Mouse (Mus musculus) liver, adult (tissue): ENCODE measurements around the gene Hist1h2an.
"Not testable (repeated sequence)": the region's sequence is repeated elsewhere in the genome, so short reads cannot be mapped to it uniquely, and the experiment has no call there.

Experiments used
- GATA4 ChIP-seq: IDR thresholded peaks from 2 replicates; pipeline ENCODE4 v1.6.1; 2014; ENCODE audit warnings: mild to moderate bottlenecking, low read length; ENCODE audit not compliant: insufficient replicate concordance

Gene Hist1h2an

DNA sequence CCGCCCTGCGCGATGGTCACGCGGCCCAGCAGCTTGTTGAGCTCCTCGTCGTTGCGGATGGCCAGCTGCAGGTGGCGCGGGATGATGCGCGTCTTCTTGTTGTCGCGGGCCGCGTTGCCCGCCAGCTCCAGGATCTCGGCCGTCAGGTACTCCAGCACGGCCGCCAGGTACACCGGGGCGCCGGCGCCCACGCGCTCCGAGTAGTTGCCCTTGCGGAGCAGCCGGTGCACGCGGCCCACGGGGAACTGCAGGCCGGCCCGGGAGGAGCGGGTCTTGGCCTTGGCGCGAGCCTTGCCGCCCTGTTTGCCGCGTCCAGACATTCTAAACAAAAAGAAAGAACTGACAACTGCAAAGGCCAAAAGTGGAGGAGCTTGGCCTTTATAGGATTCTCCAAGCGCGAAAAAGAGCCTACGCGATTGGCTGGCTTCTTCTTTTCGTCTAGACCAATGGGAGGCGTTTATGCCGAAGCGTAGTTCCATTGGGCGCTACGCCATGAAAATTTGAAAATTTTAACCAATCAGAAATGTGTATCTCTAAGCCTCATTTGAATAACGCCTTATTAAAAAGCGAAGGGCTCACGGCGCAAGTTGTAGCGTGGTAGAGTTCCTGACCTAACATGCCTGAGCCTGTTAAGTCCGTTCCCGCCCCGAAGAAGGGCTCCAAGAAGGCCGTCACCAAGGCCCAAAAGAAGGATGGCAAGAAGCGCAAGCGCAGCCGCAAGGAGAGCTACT lies at the start of gene Hist1h2an, which contains the start of gene Hist1h2bp:
Hist1h2an (minus strand) TSS at position 320 of the 731 bp plus-strand sequence.
Hist1h2bp (plus strand) TSS at position 563 of the 731 bp plus-strand sequence.
- TF ChIP-seq GATA4, result not testable (repeated sequence)

DNA sequence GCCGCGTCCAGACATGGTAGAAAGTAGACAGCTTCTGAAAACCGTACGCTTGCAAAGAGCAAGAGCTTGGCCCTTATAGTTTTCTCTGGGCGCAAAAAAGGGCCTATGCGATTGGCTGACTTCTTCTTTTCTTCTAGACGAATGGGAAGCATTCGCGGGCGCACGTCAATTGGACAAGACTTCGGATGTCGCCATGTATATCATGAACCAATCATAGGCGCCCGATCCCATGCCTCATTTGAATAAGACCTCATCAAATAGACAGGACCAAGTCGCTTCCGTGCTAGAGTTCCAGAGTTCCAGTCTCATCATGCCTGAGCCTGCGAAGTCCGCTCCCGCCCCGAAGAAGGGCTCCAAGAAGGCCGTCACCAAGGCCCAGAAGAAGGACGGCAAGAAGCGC lies 46.4 kb upstream of the Hist1h2an start, which contains the start of the genes Hist1h2ap and Hist1h2br:
Hist1h2ap (minus strand) TSS at position 47 of the 400 bp plus-strand sequence.
Hist1h2br (plus strand) TSS at position 283 of the 400 bp plus-strand sequence.
- TF ChIP-seq GATA4, result not testable (repeated sequence)

DNA sequence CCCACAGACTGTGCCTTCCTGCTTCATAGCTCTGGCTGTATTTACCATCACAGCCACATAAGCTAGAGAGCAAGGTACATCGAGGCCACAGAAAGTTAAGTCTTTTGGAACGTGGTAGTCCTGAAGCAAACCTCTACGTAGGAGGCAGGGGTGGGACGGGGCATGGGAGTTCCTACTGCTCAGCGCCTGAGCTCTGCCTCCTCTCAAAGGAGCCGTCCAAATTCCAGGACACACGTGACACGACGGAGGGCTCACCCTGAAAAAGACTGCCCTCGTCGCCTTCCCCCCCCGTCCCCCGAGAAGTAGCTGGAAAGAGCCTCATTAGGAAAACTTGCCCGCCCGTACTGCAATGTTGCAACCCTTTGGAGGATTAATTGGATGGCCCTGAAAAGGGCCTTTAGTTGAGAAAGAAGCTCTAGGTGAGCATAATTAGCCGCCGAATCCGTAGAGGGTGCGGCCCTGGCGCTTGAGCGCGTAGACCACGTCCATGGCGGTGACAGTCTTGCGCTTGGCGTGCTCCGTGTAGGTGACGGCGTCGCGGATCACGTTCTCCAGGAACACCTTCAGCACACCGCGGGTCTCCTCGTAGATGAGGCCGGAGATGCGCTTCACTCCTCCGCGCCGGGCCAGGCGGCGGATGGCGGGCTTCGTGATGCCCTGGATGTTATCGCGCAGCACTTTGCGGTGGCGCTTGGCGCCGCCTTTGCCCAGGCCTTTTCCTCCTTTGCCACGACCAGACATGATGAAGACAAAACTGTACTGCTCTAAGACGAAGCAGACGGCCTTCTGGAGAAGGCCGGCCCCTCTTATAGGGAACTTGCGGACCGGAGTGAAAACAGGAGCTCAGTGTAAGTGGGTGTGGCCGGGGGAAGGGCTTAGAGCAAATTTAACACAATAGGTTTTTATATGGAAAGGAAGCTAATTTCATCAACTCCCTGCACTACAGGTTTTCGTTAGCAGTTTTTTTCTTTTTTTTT lies 44.7 kb upstream of the Hist1h2an start, which contains the start of gene Hist1h4n:
Hist1h4n (minus strand) TSS at position 779 of the 977 bp plus-strand sequence.
- not testable (repeated sequence) for TF ChIP-seq GATA4

DNA sequence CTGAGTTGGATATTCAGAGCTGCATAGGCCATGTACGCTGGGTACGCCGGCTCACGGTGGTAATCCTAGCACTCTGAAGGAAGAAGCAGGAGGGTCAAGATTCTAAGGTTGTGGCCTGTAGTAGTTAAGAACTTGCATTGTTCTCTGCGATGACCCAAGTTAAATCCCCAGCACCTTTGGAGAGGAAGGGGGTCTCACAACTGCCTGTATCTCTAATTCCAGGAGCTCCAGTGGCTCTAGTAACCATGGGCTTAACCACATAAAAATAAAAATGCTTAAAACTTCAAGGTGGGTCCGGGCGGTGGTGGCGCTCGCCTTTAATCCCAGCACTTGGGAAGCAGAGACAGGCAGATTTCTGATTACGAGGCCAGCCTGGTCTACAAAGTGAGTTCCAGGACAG lies 43.3 kb upstream of the Hist1h2an start:
- TF ChIP-seq GATA4, result no peak

DNA sequence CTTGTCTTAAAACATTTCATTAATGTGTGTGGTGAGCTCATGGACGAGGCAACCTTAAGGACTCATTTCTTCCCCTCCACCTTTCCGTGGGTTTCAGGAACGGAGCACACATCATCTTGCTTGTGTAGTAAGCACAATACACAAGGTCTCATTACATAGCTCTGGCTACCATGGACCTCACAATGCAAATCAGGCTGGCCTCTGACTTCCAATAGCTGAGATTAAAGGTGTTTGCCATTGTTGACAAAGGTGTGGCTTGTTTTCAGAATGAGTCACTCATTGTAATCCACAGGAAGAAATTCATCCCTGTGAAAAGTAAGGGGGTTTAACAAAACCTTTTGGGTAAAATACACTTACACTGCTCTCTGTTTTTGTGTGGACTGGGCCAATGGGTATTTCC lies 41.5 kb upstream of the Hist1h2an start:
- TF ChIP-seq GATA4, result no peak

DNA sequence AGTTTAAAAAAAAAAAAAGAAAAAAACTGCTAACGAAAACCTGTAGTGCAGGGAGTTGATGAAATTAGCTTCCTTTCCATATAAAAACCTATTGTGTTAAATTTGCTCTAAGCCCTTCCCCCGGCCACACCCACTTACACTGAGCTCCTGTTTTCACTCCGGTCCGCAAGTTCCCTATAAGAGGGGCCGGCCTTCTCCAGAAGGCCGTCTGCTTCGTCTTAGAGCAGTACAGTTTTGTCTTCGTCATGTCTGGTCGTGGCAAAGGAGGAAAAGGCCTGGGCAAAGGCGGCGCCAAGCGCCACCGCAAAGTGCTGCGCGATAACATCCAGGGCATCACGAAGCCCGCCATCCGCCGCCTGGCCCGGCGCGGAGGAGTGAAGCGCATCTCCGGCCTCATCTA lies 24.5 kb upstream of the Hist1h2an start, which contains the start of gene Hist1h4m:
Hist1h4m (plus strand) TSS at position 208 of the 400 bp plus-strand sequence.
- not testable (repeated sequence) for TF ChIP-seq GATA4

DNA sequence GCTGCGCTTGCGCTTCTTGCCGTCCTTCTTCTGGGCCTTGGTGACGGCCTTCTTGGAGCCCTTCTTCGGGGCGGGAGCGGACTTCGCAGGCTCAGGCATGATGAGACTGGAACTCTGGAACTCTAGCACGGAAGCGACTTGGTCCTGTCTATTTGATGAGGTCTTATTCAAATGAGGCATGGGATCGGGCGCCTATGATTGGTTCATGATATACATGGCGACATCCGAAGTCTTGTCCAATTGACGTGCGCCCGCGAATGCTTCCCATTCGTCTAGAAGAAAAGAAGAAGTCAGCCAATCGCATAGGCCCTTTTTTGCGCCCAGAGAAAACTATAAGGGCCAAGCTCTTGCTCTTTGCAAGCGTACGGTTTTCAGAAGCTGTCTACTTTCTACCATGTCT lies 23.1 kb upstream of the Hist1h2an start, which contains the start of the genes Hist1h2bq and Hist1h2ao:
Hist1h2bq (minus strand) TSS at position 125 of the 400 bp plus-strand sequence.
Hist1h2ao (plus strand) TSS at position 393 of the 400 bp plus-strand sequence.
- TF ChIP-seq GATA4, result not testable (repeated sequence)

DNA sequence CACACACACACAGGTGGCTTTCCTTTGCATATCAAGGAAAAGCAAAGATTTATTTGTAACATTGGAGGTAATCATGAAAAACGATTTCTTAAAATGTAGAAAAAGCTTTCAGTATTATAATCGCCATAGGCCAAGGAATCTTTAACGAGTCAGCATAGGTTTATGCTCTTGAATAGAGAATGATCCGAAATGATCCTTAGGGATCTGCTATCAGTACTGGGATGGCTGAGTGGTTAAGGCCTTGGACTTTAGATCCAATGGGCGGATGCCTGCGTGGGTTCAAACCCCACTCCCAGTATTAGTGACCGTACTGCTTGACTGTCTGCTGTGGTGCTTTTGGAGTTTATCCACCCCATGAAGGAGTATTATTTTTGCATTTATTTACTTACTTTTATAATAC lies 8.6 kb upstream of the Hist1h2an start:
- no peak for TF ChIP-seq GATA4

DNA sequence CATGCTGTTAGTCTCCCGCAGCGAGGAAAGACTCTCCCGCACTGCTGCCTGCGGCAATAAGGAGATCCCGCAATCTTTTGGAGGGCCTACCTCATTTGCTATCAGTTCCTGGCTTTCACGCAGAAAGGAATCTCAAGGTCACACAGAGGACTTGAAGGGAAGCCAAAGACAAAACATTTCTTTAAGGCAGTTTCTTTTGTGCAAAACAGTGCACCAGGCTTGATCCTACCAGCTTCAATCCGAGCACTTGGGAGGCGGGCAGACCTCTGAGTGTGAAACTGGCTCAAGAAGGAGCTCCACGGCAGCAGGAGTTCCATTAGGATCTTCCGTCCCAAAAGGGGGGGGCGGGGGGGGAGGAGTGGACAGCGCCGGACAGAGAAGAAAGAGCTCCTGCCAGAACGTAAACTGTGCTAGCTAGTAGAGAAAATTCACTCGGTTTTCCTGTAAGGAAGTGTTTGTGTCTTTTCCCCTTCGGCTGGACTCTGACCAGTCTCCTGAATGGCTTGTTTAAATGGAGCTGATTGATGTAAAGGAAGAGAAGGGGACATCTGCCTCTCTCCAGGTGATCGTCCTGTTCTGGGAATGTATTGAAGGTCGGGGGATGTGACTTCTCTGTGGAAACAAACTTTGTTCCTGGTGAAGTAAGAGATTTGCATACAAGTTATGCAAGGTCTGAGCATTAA lies 3.7 kb upstream of the Hist1h2an start:
- no peak for TF ChIP-seq GATA4

DNA sequence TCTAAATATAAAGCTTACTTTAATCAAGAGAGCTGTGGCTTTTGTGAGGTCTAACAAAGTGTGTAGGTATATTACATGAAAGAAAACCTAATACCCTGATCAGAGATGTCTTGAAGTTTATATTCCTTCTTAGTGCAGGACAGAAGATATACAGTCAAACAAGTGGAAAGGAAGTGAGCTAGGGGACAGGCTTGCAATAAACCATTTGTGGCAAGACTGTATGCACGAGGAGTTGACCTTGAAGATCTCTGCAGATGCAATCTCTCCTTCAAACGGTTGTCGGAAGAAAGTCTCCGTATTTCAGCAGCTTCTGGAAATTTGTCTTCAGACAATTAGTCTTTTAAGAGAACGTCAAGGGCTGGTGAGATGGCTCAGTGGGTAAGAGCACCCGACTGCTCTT lies 2.9 kb upstream of the Hist1h2an start:
- no peak for TF ChIP-seq GATA4

DNA sequence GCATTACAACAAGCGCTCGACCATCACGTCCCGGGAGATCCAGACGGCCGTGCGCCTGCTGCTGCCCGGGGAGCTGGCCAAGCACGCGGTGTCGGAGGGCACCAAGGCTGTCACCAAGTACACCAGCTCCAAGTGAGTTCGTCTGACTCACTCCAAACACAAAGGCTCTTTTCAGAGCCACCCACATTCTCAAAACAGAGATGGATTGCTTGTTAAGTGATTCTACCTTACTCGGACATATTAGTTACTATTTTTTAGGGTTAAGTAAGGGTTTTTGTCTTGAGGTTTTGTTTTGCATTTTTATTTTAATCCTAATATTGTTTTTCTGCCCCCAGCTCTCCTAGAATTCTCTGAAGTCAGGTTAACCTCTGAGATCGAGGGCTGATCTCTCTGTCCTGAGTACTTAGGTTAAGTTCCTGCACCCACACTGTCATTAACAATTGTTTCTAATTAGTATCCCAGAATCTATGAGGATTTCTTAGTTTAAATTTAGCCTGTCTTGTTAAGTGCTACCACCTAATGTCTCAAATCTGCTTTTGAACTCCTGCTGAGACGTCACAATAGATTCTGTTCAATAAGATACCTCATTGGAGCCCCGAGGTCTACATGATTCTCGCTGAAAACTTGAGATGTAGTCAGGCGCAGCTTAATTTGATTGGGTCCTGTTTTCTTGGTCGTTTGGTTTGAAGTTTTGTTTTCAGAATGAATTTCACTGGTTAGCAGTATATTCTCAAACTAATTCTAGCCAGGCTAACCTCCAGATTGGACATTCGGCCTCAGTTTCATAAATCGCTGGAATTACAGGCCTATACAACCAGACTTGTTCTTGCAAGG lies 959 bp upstream of the Hist1h2an start:
- TF ChIP-seq GATA4, result no peak

DNA sequence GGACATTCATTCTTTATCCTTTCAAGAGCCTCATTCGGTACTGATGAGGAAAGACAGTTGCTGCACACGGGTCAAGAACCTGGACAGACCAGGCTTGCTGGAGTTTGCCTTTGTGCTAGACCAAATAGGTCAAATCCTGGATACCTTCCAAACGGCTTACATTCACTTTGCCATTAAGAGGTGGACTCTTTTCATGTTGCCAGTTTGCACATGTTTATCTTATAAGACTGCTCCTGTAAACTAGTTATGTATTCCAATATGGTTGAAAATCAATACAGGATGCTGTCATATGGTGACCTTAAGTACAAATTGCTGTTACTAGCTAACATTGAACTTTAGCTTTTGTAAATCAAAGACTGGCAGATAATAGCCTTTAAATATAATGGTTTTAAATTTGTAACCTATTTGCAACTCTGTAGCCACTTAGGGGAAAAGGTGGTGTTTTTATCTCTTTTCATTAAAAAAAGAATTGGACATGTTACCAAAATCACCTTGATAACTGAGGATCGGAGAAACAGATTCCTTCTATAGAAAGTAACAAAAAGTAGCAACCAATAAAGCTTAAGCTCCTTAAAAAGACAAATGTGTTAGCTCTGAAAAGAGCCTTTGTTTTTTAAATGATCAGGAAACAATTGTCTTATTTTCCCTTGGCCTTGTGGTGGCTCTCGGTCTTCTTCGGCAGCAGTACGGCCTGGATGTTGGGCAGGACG lies 674 bp downstream of the Hist1h2an start:
- TF ChIP-seq GATA4, result no peak

DNA sequence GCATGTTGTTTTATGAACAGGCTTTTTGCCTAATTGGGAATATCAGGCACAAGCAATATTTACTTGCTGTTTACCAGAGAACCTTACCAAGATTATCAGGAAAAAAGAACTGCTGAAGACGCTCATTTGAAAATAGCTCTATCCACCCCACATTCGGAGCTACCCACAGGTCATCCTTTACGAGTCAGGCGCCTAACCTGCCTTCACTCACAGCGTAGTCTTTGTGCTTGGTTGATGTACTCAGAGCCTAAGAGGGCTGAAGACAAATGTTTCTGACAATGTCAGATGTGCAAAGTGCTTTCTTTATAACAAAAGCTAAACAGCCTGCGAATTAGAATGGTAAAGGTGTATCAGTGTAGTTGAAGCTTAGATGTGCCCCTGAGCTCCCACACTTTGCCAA lies 2.7 kb downstream of the Hist1h2an start:
- no peak for TF ChIP-seq GATA4
